Mouse (Mus musculus) small intestine, adult 2 months (tissue): Measurements from ENCODE around the gene Arnt2.

Experiments used
- CTCF ChIP-seq: fragments of 200-500 bp; IDR thresholded peaks from 2 replicates; pipeline ENCODE4 v1.5.1; 2012; ENCODE audit warnings: low read depth, mild to moderate bottlenecking, control low read depth, inconsistent platforms, low read length, moderate library complexity, mixed read lengths; ENCODE audit not compliant: insufficient replicate concordance, insufficient read length; ENCODE audit errors: extremely low read depth
- POLR2A ChIP-seq: fragments of 200-500 bp; IDR thresholded peaks from 2 replicates; pipeline ENCODE4 v1.6.1; 2012; ENCODE audit warnings: low read depth, mild to moderate bottlenecking, control low read depth, inconsistent platforms, low read length, moderate library complexity

DNA sequence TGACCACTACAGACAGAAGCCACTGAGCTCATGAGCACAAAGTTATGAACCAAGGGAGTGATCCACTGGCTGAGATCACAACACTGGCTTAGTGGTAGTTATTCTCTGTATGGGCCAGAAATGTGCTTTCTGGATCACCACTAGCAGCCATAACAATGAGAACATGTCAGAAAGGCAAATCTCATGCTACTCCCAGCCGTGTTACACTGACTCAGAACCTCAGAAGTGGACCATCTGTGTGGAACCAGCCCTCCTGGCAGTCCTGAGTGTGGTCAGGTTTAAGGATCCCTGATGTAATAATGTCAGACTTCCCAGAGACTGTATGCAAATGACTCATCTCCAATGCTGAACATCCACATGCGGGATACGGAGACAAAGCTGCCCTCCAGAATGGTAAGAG, 13.4 kb downstream of the Arnt2 start:
- TF ChIP-seq CTCF, result no peak
- no peak for TF ChIP-seq POLR2A
